Mouse (Mus musculus): Measurements from ENCODE around the gene Stx8.

The Stx8 gene

DNA sequence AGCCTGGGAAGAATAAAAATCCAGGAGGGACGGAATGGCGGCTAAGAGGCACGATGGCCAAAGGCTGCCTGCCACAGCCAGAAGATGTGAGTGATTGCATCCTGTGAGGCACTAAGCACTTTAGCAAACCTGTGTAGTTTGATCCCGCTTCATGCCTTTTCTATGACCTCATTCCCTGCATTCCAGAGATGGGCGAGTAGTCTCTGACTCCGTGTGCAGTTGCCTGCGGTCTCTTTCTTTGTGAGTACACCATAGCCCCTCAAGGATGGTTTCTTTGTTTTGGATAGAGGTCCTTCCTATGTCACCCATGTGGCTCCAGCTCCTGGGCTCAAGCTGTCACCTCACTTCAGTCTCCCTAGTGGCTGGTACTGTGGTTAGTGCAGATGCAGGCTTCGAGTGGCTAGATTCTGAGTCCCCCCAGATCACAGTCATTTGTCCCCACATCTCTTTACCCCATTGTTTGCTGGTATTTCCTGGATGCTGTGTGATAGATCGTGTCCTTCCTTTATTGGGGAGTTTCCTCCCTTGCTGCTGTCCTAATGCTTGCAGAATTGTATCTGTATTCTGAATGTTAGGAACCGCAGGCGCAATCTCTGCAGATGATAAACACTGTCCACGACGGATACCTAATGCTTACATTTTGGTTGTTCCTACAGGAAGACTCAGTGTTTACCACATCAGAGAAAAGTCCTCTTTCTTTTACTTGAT is 124.0 kb downstream of the Stx8 start:
- DNase-seq, result no peak

DNA sequence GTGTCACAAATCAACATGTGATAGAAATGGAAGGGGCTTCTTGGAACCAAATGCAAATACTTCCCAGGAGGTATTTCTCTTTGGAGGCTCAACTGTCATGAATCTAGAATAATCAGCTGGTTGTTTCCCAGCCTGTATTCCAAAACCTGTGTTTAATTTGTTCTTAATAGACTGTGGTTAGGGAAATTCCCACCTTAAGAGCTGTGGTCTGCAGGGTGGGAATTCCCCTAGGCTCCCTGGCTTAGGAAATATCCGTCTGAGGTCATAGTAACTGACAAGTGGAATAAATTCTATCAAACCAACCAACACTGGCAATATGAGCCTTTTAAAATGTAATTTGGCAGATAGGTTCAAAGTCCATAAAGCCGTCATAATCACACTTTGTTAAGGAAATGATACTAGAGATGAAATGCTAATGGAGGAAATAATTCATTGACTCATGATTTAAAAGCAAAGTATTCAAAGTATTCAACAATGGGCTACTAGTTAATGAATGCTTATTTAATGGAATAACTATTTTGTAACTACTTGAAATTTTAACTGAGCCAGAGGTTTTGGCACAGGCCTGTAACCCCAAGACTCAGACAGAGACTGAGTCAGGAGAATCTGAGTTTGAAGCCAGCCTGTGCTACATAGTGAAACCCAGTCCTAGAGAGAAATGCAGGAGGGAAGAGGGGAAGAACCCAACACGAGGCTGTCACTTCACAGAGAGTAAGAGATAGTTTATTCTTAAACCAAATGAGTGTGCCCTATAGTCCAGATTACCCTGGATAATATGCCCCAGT is 126.2 kb downstream of the Stx8 start:
- no peak for DNase-seq

DNA sequence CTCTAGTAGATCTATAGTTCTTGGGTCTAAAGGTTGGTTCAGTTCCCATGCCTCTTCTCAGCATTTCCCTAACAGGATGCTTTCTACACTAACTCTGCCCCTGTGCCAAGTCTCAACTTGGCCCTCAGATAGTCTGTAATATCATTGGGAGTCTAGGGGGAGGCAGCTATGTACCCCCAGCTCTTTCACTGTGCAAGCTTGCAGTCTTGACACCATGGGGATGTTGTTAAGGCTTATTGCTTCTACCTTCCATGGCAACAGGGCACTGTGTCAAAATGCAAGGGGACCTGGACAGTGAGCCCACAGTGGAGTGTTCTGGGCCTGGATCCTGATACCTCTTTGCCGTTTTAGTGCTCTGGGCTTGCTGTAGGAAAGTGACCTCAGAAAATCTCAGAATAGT is 135.6 kb downstream of the Stx8 start:
- DNase-seq, result no peak

DNA sequence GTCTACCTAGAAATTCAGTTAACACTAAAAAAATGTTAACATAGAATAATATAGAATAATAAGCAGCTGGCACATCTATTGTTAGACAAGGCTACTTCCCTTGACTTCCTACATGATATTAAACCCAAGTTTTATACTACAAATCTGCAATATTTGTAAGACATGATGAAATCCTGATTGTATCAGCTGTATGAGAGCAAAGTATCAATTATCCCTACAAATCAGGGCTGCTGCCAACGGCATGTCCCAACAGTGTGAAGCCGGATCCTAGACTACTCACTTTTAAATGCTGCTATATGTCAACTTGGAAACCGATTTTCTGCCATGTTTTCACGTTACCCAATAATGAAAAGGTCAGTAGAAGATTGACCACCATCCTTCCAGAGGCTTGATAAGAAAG is 137.5 kb downstream of the Stx8 start:
- DNase-seq, result no peak

DNA sequence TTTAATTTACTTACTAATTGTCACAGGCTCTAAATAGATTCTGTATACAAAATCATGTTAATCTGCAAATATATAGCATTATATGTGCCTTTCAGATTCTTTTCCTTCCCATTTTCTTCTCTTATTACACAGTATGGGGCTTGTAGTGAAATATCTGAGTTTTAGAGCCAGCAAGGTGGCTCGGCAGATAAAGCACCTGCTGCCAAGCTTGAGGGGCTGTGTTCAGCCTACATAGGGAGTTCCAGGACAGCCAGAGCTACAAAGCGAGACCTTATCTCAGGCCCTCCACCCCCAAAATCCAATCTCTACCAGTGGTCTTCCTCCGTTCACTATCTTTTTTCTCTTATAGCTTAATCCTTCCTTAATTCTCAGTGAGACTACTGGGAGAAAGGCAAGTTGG is 140.1 kb downstream of the Stx8 start:
- DNase-seq, result no peak

DNA sequence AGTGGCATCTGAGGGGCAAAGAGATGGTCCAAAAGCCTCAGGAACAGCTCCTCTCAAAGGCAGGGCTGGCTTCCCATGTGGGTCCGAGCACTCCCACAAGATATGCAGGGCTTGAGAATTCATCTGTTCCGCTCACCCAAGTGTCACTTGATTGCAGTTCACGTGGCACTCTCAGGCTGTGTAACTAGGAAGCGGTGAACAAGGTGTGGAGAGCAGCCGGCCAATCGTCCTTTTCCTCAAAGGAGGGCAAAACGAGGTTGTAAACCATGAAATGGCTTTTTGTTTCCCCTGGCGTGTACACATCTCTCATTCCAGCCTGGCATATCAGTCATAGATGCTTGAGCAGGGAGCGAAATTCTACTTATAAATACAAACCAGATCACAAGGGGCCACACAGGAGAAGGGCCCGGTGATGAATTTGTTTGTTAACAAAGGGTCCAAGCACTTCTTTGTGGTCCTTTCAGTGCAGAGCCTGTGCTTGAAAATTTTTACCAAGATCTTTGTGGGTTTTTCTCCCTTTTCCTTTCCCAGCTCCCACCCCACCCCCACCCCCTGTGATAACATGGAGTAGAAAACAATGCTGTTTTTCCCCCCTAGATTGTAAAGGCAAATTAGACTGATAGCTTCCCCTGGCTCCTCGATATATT is 147.6 kb downstream of the Stx8 start:
- no peak for DNase-seq

DNA sequence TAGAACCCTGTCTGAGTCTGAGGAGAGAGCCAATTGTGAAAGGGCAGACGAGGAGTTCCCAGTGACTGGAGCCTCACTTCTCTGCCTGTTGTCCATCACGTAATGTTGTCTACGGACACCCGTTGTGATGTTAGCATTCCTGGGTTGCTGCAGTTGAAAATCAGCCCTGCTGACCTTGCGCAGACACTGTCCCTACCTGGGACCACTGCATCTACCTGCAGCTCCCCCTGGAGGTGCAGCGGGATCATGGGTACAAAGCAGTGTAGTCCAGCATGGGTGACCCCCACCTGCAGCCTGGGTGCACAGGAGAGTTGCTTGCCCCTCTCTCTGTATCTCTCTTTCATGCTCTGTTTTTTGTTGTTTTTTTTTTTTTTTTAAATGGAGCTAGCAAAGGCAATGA is 148.2 kb downstream of the Stx8 start:
- DNase-seq, result no peak

DNA sequence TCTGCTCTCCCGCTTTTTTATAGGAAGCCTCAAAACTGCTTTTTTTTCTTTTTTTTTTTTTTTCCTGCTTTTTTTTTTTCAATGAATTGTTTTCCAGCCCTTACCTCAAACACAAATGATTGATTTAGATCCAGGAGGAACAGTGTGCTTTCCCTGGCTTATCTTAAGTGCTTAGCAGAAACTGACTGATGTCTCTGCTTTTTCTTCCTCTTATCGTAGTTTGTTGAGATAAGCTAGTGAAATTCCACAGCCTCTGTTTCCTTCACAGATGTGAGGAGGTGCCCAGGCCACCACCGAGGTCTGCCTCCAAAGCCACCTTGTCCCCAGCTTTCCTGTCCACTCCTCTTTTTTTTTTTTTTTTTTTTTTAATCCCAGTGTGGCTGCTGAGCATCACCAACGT is 150.2 kb downstream of the Stx8 start:
- DNase-seq, result no peak

DNA sequence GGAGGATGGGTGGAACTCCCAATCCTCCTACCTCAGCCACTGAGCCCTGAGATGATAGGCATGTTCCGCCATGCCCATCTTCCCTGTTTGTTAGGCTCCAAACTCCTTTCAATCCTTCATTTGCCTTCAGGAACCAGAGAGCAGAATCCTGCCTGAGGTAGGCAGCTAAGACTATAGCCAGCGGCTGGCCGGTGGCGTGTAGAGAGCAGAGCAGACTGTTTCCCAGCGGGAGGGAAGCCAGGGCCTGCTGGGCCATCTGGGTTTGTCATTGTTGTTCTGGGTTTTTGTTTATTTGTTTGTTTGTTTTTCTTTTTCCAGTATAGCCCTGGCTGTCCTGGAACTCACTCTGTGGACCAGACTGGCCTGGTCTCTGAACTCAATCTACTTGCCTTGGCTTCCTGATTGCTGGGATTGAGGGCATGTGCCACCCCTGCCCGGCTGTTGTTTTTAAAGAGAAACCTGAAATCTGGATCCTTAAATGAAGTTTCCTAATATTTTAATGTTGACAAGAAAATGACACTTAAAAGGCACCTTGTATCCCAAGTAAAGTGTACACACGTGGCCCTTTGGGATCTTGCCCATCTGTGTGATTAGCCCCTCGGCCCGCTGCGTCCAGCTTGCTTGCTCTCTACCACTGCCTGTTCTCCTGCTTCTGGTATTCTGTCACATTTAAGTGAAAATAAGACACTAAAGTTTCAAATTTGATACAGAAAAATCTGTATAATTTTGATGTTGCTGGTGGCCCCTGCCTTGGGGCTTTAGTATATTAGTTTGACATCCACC is 152.1 kb downstream of the Stx8 start:
- peak; percentile 76 to 77 for DNase-seq

DNA sequence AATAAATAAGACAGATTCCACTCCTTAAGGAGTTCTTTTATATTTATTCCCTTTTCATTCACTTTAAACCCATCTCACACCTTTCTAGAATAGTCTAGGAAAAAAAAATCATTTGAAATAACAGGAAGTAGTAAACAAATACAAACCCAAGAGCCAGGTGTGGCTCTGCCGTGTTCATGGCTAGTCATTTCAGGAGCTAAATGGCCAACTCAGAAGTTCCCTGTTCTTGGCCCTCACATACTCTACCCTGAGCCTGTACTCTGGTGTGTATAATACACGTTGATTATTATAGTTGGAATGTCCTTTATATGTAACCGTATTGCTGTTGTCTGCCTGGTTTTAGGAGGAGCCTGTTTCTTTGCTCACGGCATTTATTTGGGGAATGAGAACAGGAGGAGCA is 152.7 kb downstream of the Stx8 start:
- no peak for DNase-seq

DNA sequence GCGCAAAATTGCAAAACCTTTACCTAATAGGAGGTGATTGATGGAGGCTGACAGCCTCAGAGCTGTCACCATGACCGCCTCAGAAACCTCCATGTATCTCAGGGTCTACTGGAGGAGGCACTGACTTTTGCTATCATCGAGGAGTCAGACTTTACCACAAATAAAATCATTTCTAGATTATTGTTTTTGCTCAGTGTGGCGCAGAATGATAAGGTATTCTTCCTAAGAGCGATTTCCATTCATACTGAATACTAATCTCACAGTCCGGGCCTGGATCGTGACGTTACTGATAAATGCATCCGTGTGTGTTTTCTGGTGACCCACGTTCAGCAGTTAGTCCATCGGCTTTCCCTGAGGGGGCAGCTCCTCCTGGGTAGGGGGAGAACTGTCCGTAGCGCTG is 153.1 kb downstream of the Stx8 start:
- no peak for DNase-seq

DNA sequence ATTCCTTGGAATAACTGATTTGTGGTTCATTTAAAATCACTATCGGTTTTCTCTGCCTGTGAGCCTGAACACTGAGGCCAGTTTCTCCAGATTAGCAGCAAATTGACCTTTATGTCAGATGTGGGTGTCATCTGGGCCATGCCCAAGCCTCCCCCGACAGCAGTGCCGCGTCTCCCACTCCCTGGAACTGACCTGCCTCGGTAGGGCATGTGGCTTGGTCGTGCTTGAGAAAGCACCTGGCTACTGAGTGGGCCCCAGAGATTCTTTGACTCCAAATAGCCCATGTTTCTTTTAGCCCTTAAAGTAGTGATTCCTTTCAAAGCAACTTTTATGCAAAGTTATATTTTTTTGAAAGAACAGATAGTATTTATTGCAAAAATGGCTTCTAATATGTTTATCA is 155.3 kb downstream of the Stx8 start:
- DNase-seq, result no peak

DNA sequence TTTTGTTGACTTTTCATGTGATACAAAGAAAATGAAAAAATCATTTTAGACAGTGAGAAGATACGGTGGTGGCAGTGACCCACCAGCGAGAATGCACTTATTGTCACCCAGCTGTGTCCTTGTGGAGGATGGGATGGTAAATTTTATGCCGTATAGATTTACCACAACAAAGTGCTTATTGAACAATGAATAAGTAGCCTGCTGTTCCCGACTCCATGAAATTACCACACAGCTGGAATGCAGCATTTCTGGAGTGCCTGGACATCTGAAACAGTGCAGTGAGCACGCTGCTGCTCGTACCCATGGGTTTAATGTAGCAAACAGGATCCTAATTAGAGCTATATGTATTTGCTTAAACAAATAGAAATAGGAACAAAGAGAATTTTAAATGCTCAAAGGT is 155.7 kb downstream of the Stx8 start:
- DNase-seq, result no peak

DNA sequence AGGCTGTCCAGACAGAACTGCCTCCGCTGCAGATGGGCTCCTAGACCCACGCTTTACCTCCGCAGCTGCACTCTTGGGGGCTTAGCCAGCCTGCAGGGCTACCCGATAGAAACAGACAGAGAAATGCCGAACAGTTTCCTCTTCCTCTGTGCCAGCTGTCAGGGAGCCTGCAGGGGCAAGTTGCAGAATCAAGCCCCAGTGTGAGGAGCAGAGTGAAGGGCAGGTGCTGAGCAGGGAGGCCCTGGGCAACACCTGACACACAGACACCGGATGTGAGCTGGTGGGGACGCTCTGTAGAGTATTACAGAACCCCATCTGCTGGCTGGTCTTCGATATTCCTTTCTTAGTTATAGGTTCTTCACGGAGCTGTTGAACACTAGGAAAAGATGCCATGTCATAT is 160.1 kb downstream of the Stx8 start:
- no peak for DNase-seq

DNA sequence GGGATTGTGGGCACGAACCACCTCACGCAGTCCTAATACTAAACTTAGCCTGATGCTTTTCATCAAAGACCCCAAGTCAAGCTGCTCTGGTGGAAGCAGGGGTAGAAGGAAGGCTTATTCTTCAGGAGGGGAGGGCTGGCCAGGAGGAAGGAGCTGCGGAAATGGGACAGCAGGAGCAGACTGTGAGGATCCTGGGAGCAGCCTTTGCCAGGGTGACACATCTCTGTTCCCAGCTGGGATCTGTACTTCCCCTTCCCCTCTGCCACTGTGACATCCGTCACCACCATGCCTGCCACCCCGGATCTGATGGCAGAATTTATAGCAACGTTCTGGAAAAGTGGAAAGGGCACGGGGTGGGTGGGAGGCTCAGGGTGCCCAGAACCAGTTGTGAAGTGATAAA is 168.5 kb downstream of the Stx8 start:
- DNase-seq, result no peak

DNA sequence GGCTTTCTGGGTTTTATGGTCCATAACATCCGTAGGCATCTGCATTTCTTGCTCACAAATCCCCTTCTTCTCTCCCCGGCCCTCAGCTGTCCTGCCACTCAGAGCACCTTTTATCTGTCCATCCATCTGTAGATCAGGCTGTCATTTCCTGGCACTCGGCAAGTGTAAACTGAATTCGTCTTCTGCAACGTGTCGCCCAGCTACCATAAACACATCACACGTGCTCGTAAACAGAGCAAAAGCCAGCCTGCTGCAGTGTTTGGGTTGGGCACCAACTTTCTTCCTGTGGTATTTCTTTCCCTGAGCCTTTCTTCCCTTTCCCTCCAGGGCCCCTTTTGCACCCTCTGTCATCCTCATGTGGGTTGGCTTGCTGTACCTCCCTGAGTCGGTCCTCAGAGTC is 169.4 kb downstream of the Stx8 start:
- no peak for DNase-seq

DNA sequence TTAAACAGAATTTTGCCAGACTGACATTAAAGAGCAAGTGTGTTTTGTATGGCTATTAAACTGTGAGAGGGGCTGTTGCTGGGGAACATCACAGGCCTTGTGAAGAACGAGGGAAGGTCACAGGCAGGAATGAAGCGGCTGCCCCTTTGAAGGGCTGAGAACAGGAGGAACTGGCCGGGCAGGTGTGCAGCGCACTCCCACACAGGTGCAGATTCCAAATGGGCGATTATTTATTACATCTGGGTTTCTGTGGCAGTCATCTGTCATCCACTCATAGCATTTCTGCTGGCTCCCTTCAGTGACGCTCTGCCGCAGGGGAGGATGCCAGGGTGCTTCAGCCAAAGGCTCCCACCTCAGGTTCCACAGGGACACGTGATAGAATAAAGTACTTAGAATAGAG is 170.7 kb downstream of the Stx8 start:
- DNase-seq, result no peak

DNA sequence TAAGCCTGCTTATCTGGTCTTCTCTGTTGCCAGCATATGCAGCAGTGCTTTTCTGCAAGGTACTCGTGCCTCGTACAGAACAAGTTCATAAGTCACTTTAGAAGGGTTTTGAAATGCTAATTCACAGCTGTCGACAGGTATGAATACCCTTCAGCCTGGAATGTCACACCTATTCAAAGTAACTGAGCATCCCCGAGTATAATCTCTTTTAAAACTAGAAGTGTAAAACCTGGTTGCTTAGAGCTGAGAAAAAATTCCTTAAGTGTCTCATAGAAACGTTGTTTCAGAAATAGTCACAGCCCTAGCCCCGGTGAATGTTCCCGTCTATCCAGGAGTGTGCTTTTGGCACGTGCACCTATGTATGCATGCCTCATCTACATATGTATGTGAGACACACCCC is 176.3 kb downstream of the Stx8 start:
- no peak for DNase-seq

DNA sequence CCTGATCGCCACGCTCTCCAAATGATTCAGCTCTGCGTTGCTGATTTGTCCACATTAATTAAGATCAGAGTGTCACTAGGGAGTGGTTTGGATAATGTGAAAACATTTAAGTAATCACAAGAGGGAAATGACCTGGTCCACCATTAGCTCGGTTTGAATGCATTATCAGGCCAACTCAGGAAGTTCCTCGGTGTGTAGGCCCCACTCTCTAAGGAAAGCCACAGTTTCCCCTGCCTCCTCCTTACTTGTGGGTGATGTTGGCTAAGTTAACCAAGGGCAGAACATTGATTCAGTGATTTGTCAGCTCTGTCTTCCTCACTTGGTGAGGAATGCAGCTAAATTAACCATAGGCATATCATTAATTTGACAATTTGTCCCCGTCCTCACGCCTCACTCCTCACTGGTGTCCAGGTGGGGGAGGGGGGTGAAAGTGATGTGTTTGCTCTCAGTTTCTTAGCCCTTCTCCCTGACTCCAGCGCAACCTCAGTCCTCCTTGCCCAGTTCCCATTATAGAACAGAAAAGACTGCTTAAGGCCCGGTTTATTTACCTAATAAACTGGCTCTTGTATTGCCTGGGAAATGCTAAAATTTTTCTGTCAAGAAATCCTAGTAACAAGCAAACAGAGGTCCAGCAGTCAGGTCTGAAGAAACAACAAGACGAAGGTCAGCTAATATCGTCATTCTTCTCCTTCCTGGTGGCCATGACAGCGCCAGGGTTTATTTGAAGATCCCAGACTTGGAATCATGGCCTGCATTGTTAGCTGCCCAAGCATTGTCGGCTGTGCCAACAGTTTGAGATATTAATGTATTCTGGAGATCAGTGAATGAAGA is 178.5 kb downstream of the Stx8 start:
- DNase-seq, result no peak

DNA sequence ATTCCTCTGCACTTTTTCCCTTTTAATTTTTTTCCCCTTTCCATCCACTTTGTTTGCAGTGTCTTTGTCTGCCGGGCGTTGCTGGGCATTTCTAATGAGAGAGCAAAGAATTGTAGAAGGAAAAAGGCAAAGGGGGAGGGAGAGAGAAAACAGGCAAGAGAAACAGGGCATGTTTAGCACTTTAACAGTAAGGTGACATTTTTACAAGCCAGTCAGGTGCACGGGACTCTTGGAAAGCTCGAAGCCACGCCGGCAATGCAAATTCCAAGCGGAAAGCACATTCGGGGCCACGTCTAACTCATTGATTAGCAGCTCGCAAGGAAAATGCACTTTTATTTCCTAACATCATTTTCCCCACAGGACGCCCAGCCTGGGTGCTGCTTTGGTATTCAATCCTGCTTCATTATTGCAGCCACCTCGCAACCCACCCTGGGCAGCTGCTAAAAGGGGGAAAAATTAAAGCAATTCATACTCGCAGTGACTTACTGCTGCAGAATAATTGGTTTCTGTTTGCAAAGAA is 179.1 kb downstream of the Stx8 start:
- no peak for DNase-seq

DNA sequence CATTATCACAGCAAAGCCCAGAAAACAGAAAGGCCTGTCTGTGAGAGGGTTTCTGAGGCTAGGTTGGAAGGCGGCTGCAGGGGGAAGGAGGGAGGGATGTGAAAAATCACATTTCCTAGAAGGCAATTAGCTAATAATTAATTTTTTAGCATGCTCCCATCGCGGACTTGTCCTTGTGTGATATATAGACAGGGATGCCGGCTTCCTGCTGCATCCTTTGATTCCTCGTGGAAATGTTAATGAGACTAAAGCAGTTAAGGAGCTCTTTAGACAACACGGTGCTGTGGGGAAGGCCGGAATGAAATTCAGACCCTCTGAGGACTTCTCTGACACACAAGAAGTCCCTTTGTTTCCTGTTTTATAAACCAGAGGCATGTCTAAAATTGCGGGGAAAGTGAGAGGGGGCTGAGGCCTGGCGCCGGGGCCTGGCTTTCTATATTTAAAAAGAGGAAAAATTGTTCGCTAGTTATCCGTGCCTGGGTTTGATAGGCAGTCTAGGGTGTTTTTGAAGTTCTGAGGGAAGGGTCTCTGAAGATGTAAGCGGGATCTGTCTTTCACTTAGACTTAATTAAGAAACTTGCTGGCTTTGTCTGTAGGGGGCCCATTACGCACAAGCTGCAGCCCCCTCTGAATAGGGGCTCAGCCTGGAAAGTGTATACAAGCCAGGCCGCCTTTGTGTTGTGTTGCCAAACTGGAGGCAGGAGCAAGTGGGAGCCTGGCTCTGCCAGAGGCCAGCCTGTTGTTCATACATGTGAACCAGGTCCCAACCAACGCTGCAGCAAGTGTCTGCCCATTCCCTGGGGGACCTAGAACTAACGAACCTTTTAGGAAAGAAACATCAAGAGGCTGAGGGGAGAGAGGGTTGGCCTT is 179.8 kb downstream of the Stx8 start:
- DNase-seq, result no peak

Data from cerebellum, postnatal 14 days (tissue).